Mouse (Mus musculus) thymus, adult 2 months (tissue): ENCODE results near the gene Myh13. TPM values are rescaled to one million over a fixed set of nuclear protein-coding genes. Genes with fewer than 3 reads are reported as not detected.

Experiments used
- DNase-seq: peaks from one replicate; pipeline ENCODE4 v3.0.0; 2021
- H3K27ac ChIP-seq: fragments of 200-500 bp; 2 replicates; pipeline ENCODE4 v1.5.1; 2012; ENCODE audit warnings: low read length, control low read depth; ENCODE audit not compliant: control insufficient read depth, insufficient read depth
- H3K27me3 ChIP-seq: fragments of 200-500 bp; 2 replicates; pipeline ENCODE4 v1.6.1; 2012; ENCODE audit warnings: mild to moderate bottlenecking, low read length, moderate library complexity, mixed read lengths; ENCODE audit not compliant: control insufficient read depth, insufficient read depth
- H3K36me3 ChIP-seq: fragments of 200-500 bp; 2 replicates; pipeline ENCODE4 v1.6.1; 2012; ENCODE audit warnings: mild to moderate bottlenecking, low read length, moderate library complexity; ENCODE audit not compliant: control insufficient read depth, insufficient read depth
- H3K4me1 ChIP-seq: fragments of 200-500 bp; replicated peaks from 2 replicates; pipeline ENCODE4 v1.6.1; 2012; ENCODE audit warnings: low read length; ENCODE audit not compliant: control insufficient read depth, insufficient read depth
- H3K4me3 ChIP-seq: fragments of 200-500 bp; 2 replicates; pipeline ENCODE4 v1.5.1; 2012; ENCODE audit warnings: mild to moderate bottlenecking, low read length, control low read depth, moderate library complexity; ENCODE audit not compliant: control insufficient read depth, insufficient read depth
- CTCF ChIP-seq: fragments of 200-500 bp; IDR thresholded peaks from 2 replicates; pipeline ENCODE4 v1.5.1; 2012; ENCODE audit warnings: mild to moderate bottlenecking, control low read depth, low read length, moderate library complexity, borderline replicate concordance; ENCODE audit not compliant: control insufficient read depth, poor library complexity, insufficient read depth; ENCODE audit errors: extremely low read depth
- POLR2A ChIP-seq: fragments of 200-500 bp; IDR thresholded peaks from 2 replicates; pipeline ENCODE4 v1.6.1; 2012; ENCODE audit warnings: mild to moderate bottlenecking, low read length, control low read depth, moderate library complexity; ENCODE audit not compliant: control insufficient read depth, poor library complexity, insufficient read depth; ENCODE audit errors: extremely low read depth
- WGBS: fragments of 180-500 bp; shearing (Covaris S2); methylation state at CpG from one replicate; pipeline ENCODE4 v1.1.7; 2018; 5-methylcytosine and 5-hydroxymethylcytosine counted together
- polyA plus RNA-seq: library from polyadenylated mRNA; depleted of rRNA; stranded (reverse); fragments of >200 nt; gene quantifications from 2 replicates; pipeline ENCODE4 v1.2.3, GENCODE M21; 2012

The Myh13 gene
- polyA plus RNA-seq, 1 experiment: 0.03 TPM

- Histone ChIP-seq H3K36me3 (no peaks in the 10 kb centered on the region), H3K27me3 (no peaks in the 10 kb centered on the region), H3K4me1 (no peaks in the 10 kb centered on the region), H3K4me3 (no peak overlapping the region), H3K27ac (no peak overlapping the region)
- WGBS: 91% methylated on average over 12 of the region's 12 CpGs
- no peak for DNase-seq
- TF ChIP-seq CTCF (no peak), POLR2A (no peak)
Measured at GRCm38 (mm10) chr11:67364551-67364950, 43.1 kb downstream of the Myh13 start.

GRCm38 (mm10) chr11:67364986-67365721 is 43.7 kb downstream of the Myh13 start:
- no peak for DNase-seq
- 88% methylated on average over 14 of the region's 14 CpGs for WGBS
- Histone ChIP-seq H3K27me3 (no peaks in the 10 kb centered on the region), H3K4me1 (no peaks in the 10 kb centered on the region), H3K36me3 (no peaks in the 10 kb centered on the region), H3K4me3 (no peak overlapping the region), H3K27ac (no peak overlapping the region)
- TF ChIP-seq CTCF (no peak), POLR2A (no peak)

- 76% methylated on average over 9 of the region's 9 CpGs for WGBS
- Histone ChIP-seq H3K27ac (no peak overlapping the region), H3K36me3 (no peaks in the 10 kb centered on the region), H3K4me3 (no peak overlapping the region), H3K4me1 (no peaks in the 10 kb centered on the region), H3K27me3 (no peaks in the 10 kb centered on the region)
- DNase-seq: no peak
- TF ChIP-seq POLR2A (no peak), CTCF (no peak)
Measured at GRCm38 (mm10) chr11:67366936-67367335, 45.5 kb downstream of the Myh13 start.

GRCm38 (mm10) chr11:67373333-67373732 is 51.9 kb downstream of the Myh13 start:
- Histone ChIP-seq H3K27ac (no peak overlapping the region), H3K4me1 (no peaks in the 10 kb centered on the region), H3K36me3 (no peaks in the 10 kb centered on the region), H3K4me3 (no peak overlapping the region), H3K27me3 (no peaks in the 10 kb centered on the region)
- DNase-seq: peak; percentile 12
- WGBS: 46% methylated on average over 2 of the region's 2 CpGs
- TF ChIP-seq CTCF (no peak), POLR2A (no peak)

GRCm38 (mm10) chr11:67376308-67376707 is 54.9 kb downstream of the Myh13 start:
- no peak for TF ChIP-seq POLR2A
- TF ChIP-seq CTCF: no peak
- peak; percentile 12 for DNase-seq
- Histone ChIP-seq H3K27me3 (no peaks in the 10 kb centered on the region), H3K4me3 (no peak overlapping the region), H3K4me1 (0 out of 2 replicates have a peak, but pooled peaks cover 2% of the 10 kb centered on the region), H3K36me3 (no peaks in the 10 kb centered on the region), H3K27ac (no peak overlapping the region)

GRCm38 (mm10) chr11:67379703-67380510 is 58.4 kb downstream of the Myh13 start:
- H3K27me3 ChIP-seq: no peaks in the 10 kb centered on the region
- DNase-seq: no peak
- H3K36me3 ChIP-seq: no peaks in the 10 kb centered on the region
- H3K27ac ChIP-seq: no peak overlapping the region
- H3K4me3 ChIP-seq: no peak overlapping the region
- 0 out of 2 replicates have a peak, but pooled peaks cover 2% of the 10 kb centered on the region for H3K4me1 ChIP-seq
- 43% methylated on average over 10 of the region's 10 CpGs for WGBS
- TF ChIP-seq POLR2A (no peak), CTCF (no peak)

- no peak overlapping the region for H3K4me3 ChIP-seq
- 41% methylated on average over 4 of the region's 4 CpGs for WGBS
- 0 out of 2 replicates have a peak, but pooled peaks cover 2% of the 10 kb centered on the region for H3K4me1 ChIP-seq
- no peaks in the 10 kb centered on the region for H3K27me3 ChIP-seq
- H3K36me3 ChIP-seq: no peaks in the 10 kb centered on the region
- DNase-seq: no peak
- no peak overlapping the region for H3K27ac ChIP-seq
- TF ChIP-seq POLR2A: no peak
- TF ChIP-seq CTCF: no peak
Measured at GRCm38 (mm10) chr11:67381833-67382232, 60.4 kb downstream of the Myh13 start.
